Mouse (Mus musculus) T-cell, adult 2 months (primary cell): ENCODE data around the gene Gab2.
"Not testable (repeated sequence)": the region's sequence is repeated elsewhere in the genome, so short reads cannot be mapped to it uniquely, and the experiment has no call there.

ENCODE experiments used
- DNase-seq: peaks from one replicate; pipeline ENCODE4 v3.0.0; 2022; ENCODE audit warnings: low spot score

Gene Gab2

GRCm38 (mm10) chr7:97151082-97151813, 69.9 kb downstream of the Gab2 start:
- no peak for DNase-seq

GRCm38 (mm10) chr7:97154756-97155487, 73.5 kb downstream of the Gab2 start:
- no peak for DNase-seq

- DNase-seq = no peak
These were observed 82.9 kb downstream of the Gab2 start for GRCm38 (mm10) chr7:97164261-97164660.

- no peak for DNase-seq
These were observed 89.7 kb downstream of the Gab2 start for GRCm38 (mm10) chr7:97171089-97171488.

GRCm38 (mm10) chr7:97171719-97172118, 90.3 kb downstream of the Gab2 start:
- no peak for DNase-seq

- no peak for DNase-seq
These were observed 90.7 kb downstream of the Gab2 start for GRCm38 (mm10) chr7:97172126-97172525.

GRCm38 (mm10) chr7:97181931-97182330, 100.5 kb downstream of the Gab2 start:
- no peak for DNase-seq

GRCm38 (mm10) chr7:97183426-97183825, 102.0 kb downstream of the Gab2 start:
- no peak for DNase-seq

- DNase-seq = no peak
These were observed 102.6 kb downstream of the Gab2 start for GRCm38 (mm10) chr7:97184005-97184404.

- no peak for DNase-seq
These were observed 106.1 kb downstream of the Gab2 start for GRCm38 (mm10) chr7:97187387-97188081.

GRCm38 (mm10) chr7:97189116-97189515, 107.7 kb downstream of the Gab2 start:
- no peak for DNase-seq

- DNase-seq = no peak
These were observed 122.5 kb downstream of the Gab2 start for GRCm38 (mm10) chr7:97203907-97204306.

- DNase-seq = no peak
These were observed 127.6 kb downstream of the Gab2 start for GRCm38 (mm10) chr7:97208811-97209549.

- no peak for DNase-seq
These were observed 128.8 kb downstream of the Gab2 start for GRCm38 (mm10) chr7:97210064-97210685.

GRCm38 (mm10) chr7:97211117-97211516, 129.7 kb downstream of the Gab2 start:
- no peak for DNase-seq

- DNase-seq = no peak
These were observed 142.4 kb downstream of the Gab2 start for GRCm38 (mm10) chr7:97223836-97224235.

GRCm38 (mm10) chr7:97245261-97245949, 164.0 kb downstream of the Gab2 start:
- no peak for DNase-seq

GRCm38 (mm10) chr7:97245950-97246578, 164.7 kb downstream of the Gab2 start:
- not testable (repeated sequence) for DNase-seq

- no peak for DNase-seq
These were observed 166.3 kb downstream of the Gab2 start for GRCm38 (mm10) chr7:97247661-97248060.

GRCm38 (mm10) chr7:97248136-97248535, 166.8 kb downstream of the Gab2 start:
- DNase-seq = no peak

GRCm38 (mm10) chr7:97251638-97252037, 170.3 kb downstream of the Gab2 start:
- DNase-seq = no peak
